In the genomic region with DNA sequence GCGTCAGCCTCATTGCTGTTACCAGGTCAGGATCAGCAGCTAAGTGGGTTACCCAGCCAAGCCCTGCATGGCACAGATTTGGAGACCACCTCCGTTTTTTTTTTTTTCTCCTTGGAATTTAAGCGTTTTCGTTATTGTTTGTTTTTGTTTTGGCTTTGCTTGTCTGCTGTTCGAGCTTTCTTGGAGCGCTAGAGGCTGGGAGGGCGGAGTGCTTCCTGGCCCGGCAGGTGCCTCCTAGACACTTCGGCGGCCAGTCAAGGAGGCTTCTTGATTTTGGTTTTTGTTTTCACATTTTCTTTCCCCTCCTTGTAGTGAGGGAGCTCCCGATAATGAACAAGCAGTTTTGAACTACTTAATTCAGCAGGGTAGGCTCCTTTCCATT, we compare ENCODE assay signal across 12 mouse cellular contexts. TPM values are rescaled to one million over a fixed set of nuclear protein-coding genes. Genes with fewer than 3 reads are reported as not detected.
DNase-seq lines count a peak whose midpoint lies in the region; ATAC-seq and TF ChIP-seq lines count a peak whose summit lies in the region.
"Had no signal": no experiment of that assay in that cellular context is flagged by ENCODE, and none has a peak within 500 bp of the region (broad histone marks: within the 10 kb centered on the region; RNA-seq: fewer than 3 reads in every experiment).

Gene Nkx2-1 (minus strand): TSS at position 25 of the 382 bp plus-strand sequence.

- TF ChIP-seq EP300 in ES-Bruce4 (IDR thresholded peaks at IDR 0.05; ENCODE audit: insufficient read depth, low read depth, low read length), result no peak

- peaks cover 2% of the 10 kb centered on the region; the same call in 1 of the 2 replicates for H3K4me1 ChIP-seq in hindbrain, embryonic 11.5 days (replicated peaks; ENCODE audit: control insufficient read depth, insufficient read depth, low read length)
- peaks cover 8% of the 10 kb centered on the region; the same call in 1 of the 2 replicates for H3K4me1 ChIP-seq in hindbrain, embryonic 16.5 days (ENCODE audit: control insufficient read depth, insufficient read depth, low read depth, low read length)
- H3K4me1 ChIP-seq in ES-Bruce4 (ENCODE audit: control insufficient read depth, insufficient read depth, low read length), result peaks cover 1% of the 10 kb centered on the region
- peaks cover 3% of the 10 kb centered on the region; the same call in 1 of the 2 replicates for H3K4me1 ChIP-seq in embryonic facial prominence, embryonic 11.5 days (ENCODE audit: control insufficient read depth, insufficient read depth, low read length)
- H3K4me1 ChIP-seq in limb, embryonic 14.5 days (ENCODE audit: control insufficient read depth, insufficient read depth, low read length), result peaks cover 5% of the 10 kb centered on the region; the same call in 1 of the 2 replicates

- peak; percentile 51 for DNase-seq in hindbrain, embryonic 11.5 days (ENCODE audit: low spot score)
- no peak for DNase-seq in embryonic facial prominence, embryonic 11.5 days (ENCODE audit: low spot score)
- DNase-seq in limb, embryonic 14.5 days (ENCODE audit: low spot score), result no peak
- DNase-seq in layer of hippocampus, adult 11-12 months (ENCODE audit: low spot score), result no peak
- DNase-seq in frontal cortex, postnatal 36 days (ENCODE audit: low spot score in 2 of 2), result no peak
- DNase-seq: adrenal gland, adult 8-10 months; cerebellum, adult 9-10 months; kidney, postnatal 25 days; right cerebral cortex, postnatal 25 days; thymus, postnatal 25 days had no signal

- no peak for ATAC-seq in hindbrain, embryonic 11.5 days (ENCODE audit: low FRiP score)
- no peak for ATAC-seq in hindbrain, embryonic 16.5 days
- ATAC-seq in embryonic facial prominence, embryonic 11.5 days (replicated peaks; ENCODE audit: insufficient number of reproducible peaks, low FRiP score, low TSS enrichment, low read depth), result no peak
- no peak for ATAC-seq in limb, embryonic 14.5 days (ENCODE audit: low FRiP score, low read depth)

- WGBS in hindbrain, embryonic 11.5 days, result under 1% methylated on average over 11 of the region's 11 CpGs
- WGBS in hindbrain, embryonic 16.5 days, result 3% methylated on average over 11 of the region's 11 CpGs
- 1% methylated on average over 11 of the region's 11 CpGs for WGBS in embryonic facial prominence, embryonic 11.5 days
- WGBS in limb, embryonic 14.5 days, result 1% methylated on average over 11 of the region's 11 CpGs

- no peaks in the 10 kb centered on the region for H3K36me3 ChIP-seq in hindbrain, embryonic 11.5 days (ENCODE audit: control insufficient read depth, insufficient read depth, low read length)
- H3K36me3 ChIP-seq in hindbrain, embryonic 16.5 days (ENCODE audit: control insufficient read depth, insufficient read depth, low read length), result no peaks in the 10 kb centered on the region
- H3K36me3 ChIP-seq in ES-Bruce4 (ENCODE audit: control insufficient read depth, insufficient read depth, low read length, poor library complexity, severe bottlenecking), result no peaks in the 10 kb centered on the region
- no peaks in the 10 kb centered on the region for H3K36me3 ChIP-seq in embryonic facial prominence, embryonic 11.5 days (replicated peaks; ENCODE audit: control insufficient read depth, insufficient read depth, low read depth, low read length)
- H3K36me3 ChIP-seq in limb, embryonic 14.5 days (ENCODE audit: control insufficient read depth, insufficient read depth, low read length), result no peaks in the 10 kb centered on the region

- no peak for TF ChIP-seq CTCF in ES-Bruce4 (IDR thresholded peaks at IDR 0.05; ENCODE audit: low read depth, low read length)

- H3K9me3 ChIP-seq in hindbrain, embryonic 11.5 days (ENCODE audit: control insufficient read depth, low read length), result no peaks in the 10 kb centered on the region
- 0 out of 2 replicates have a peak, but pooled peaks cover 2% of the 10 kb centered on the region for H3K9me3 ChIP-seq in hindbrain, embryonic 16.5 days (ENCODE audit: control insufficient read depth, low read length)
- no peaks in the 10 kb centered on the region for H3K9me3 ChIP-seq in ES-Bruce4 (replicated peaks; ENCODE audit: control insufficient read depth, insufficient read depth, low read length, poor library complexity, severe bottlenecking)
- H3K9me3 ChIP-seq in embryonic facial prominence, embryonic 11.5 days (replicated peaks; ENCODE audit: control insufficient read depth, low read length), result no peaks in the 10 kb centered on the region
- H3K9me3 ChIP-seq in limb, embryonic 14.5 days (ENCODE audit: control insufficient read depth, low read length), result no peaks in the 10 kb centered on the region

- H3K27me3 ChIP-seq in hindbrain, embryonic 11.5 days (ENCODE audit: control insufficient read depth, insufficient read depth, low read length), result peaks cover 96% of the 10 kb centered on the region
- H3K27me3 ChIP-seq in hindbrain, embryonic 16.5 days (replicated peaks; ENCODE audit: control insufficient read depth, insufficient read depth, low read length), result peaks cover 68% of the 10 kb centered on the region
- peaks cover 65% of the 10 kb centered on the region for H3K27me3 ChIP-seq in ES-Bruce4 (ENCODE audit: control insufficient read depth, insufficient read depth, low read length, poor library complexity, severe bottlenecking)
- H3K27me3 ChIP-seq in embryonic facial prominence, embryonic 11.5 days (ENCODE audit: control insufficient read depth, insufficient read depth, low read length), result peaks cover 80% of the 10 kb centered on the region
- peaks cover 98% of the 10 kb centered on the region for H3K27me3 ChIP-seq in limb, embryonic 14.5 days (ENCODE audit: control insufficient read depth, insufficient read depth, low read length)

- no peak within 1 kb of the TSS for H3K9ac ChIP-seq in hindbrain, embryonic 11.5 days (ENCODE audit: low read depth, low read length)
- H3K9ac ChIP-seq in hindbrain, embryonic 16.5 days (ENCODE audit: low read depth, low read length), result no peak within 1 kb of the TSS
- H3K9ac ChIP-seq in ES-Bruce4 (ENCODE audit: low read depth, poor library complexity, severe bottlenecking), result no peak within 1 kb of the TSS
- no peak within 1 kb of the TSS for H3K9ac ChIP-seq in embryonic facial prominence, embryonic 11.5 days (replicated peaks; ENCODE audit: low read length)
- no peak within 1 kb of the TSS for H3K9ac ChIP-seq in limb, embryonic 14.5 days (ENCODE audit: low read depth, low read length, severe bottlenecking)

- H3K27ac ChIP-seq in hindbrain, embryonic 11.5 days (ENCODE audit: low read depth, low read length), result no peak within 1 kb of the TSS
- no peak within 1 kb of the TSS for H3K27ac ChIP-seq in hindbrain, embryonic 16.5 days (ENCODE audit: low read depth, low read length)
- H3K27ac ChIP-seq in ES-Bruce4 (ENCODE audit: insufficient read depth, low read length), result no peak within 1 kb of the TSS
- H3K27ac ChIP-seq in embryonic facial prominence, embryonic 11.5 days (replicated peaks; ENCODE audit: low read depth, low read length), result no peak within 1 kb of the TSS
- no peak within 1 kb of the TSS for H3K27ac ChIP-seq in limb, embryonic 14.5 days (replicated peaks; ENCODE audit: low read depth, low read length)

- TF ChIP-seq POLR2A in ES-Bruce4 (IDR thresholded peaks at IDR 0.05; ENCODE audit: insufficient read depth, low read length), result no peak
- TF ChIP-seq POLR2A in limb, embryonic 14.5 days (IDR thresholded peaks at IDR 0.05; ENCODE audit: borderline replicate concordance, extremely low read depth, insufficient read depth, insufficient read length), result no peak

- no peak within 1 kb of the TSS for H3K4me2 ChIP-seq in hindbrain, embryonic 11.5 days (replicated peaks; ENCODE audit: low read depth, low read length)
- H3K4me2 ChIP-seq in hindbrain, embryonic 16.5 days (ENCODE audit: low read length), result no peak within 1 kb of the TSS
- peak within 1 kb of the TSS; percentile 2; the same call in 1 of the 2 replicates for H3K4me2 ChIP-seq in embryonic facial prominence, embryonic 11.5 days (ENCODE audit: low read depth, low read length)
- H3K4me2 ChIP-seq in limb, embryonic 14.5 days (replicated peaks; ENCODE audit: low read depth, low read length, severe bottlenecking), result peak within 1 kb of the TSS; percentile 23

- H3K4me3 ChIP-seq in hindbrain, embryonic 11.5 days (ENCODE audit: low read depth, low read length), result no peak within 1 kb of the TSS
- H3K4me3 ChIP-seq in hindbrain, embryonic 16.5 days (ENCODE audit: low read length), result no peak within 1 kb of the TSS
- H3K4me3 ChIP-seq in ES-Bruce4 (ENCODE audit: low read depth, low read length), result peak within 1 kb of the TSS; percentile 29
- peak within 1 kb of the TSS; percentile 19 for H3K4me3 ChIP-seq in embryonic facial prominence, embryonic 11.5 days (ENCODE audit: low read depth, low read length)
- peak within 1 kb of the TSS; percentile 10; the same call in 1 of the 2 replicates for H3K4me3 ChIP-seq in limb, embryonic 14.5 days (replicated peaks; ENCODE audit: low read length)

RNA-seq across cellular contexts. Expression of gene Nkx2-1, which starts in this region (rescaled TPM):
- 0.11 and 0.29 TPM in 2 replicates for polyA plus RNA-seq in hindbrain, embryonic 11.5 days (2014; fragmentation: Nextera tagmentation; extraction: Ambion mirVana)
- 0.54 TPM in 1 of 2 replicates, not detected in the other for polyA plus RNA-seq in hindbrain, embryonic 16.5 days (2015; fragmentation: Nextera tagmentation; extraction: Ambion mirVana)
- polyA plus RNA-seq in ES-Bruce4 (2011; ENCODE audit: insufficient read depth, insufficient read length, low read depth, missing spikeins), result not detected in 2 replicates
- polyA plus RNA-seq in embryonic facial prominence, embryonic 11.5 days (2014; fragmentation: Nextera tagmentation; extraction: Ambion mirVana), result 6.9 and 17.0 TPM in 2 replicates
- 0.20 TPM in 1 of 2 replicates, not detected in the other for polyA plus RNA-seq in limb, embryonic 14.5 days (2012; rRNA removed)
- not detected in 2 replicates for polyA plus RNA-seq in limb, embryonic 14.5 days (2014; fragmentation: Nextera tagmentation; extraction: Ambion mirVana)

Comparison
In these comparisons a context has a peak if more than half of its experiments do, and no peak if none do; other contexts are left out.
1. Peak in DNase-seq in hindbrain, embryonic 11.5 days; RNA of the gene not detected or under 1 TPM.
2. H3K4me2 ChIP-seq: peak in embryonic facial prominence, embryonic 11.5 days (single experiment) and limb, embryonic 14.5 days (single experiment); none in hindbrain, embryonic 11.5 days (single experiment) and hindbrain, embryonic 16.5 days (single experiment).
3. H3K4me3 ChIP-seq: peak in ES-Bruce4 (single experiment), embryonic facial prominence, embryonic 11.5 days (single experiment) and limb, embryonic 14.5 days (single experiment); none in hindbrain, embryonic 11.5 days (single experiment) and hindbrain, embryonic 16.5 days (single experiment).